Mouse (Mus musculus) erythroblast, embryonic 14.5 days (primary cell): ENCODE results near the gene Slc25a42.

Experiments used
- GATA1 ChIP-seq: IDR thresholded peaks from 2 replicates; pipeline ENCODE4 v1.6.1; 2012; ENCODE audit warnings: low read length, inconsistent platforms, mixed read lengths
- TAL1 ChIP-seq: IDR thresholded peaks from 3 replicates; pipeline ENCODE4 v1.6.1; 2012; ENCODE audit warnings: low read length, inconsistent platforms, mixed read lengths

DNA sequence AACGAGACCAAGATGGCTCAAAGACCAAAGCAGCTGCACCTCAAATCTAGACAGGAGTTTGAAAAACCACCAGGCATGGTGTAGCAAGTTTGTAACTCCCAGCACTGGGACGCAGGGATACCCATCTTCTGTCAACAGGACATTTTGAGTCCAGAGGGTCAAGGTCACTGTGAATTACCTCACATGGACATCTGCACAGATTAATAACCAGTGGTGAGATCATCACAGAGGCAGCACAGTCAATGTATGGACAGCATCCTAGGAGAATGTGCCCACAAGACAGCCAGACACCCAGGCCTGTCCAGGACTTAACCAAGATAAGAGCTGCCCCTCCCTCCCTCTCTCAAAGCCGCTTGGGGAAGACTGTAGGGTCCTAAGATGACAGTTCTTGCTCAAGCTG lies 42.0 kb downstream of the Slc25a42 start:
- TF ChIP-seq GATA1 (no peak), TAL1 (no peak)
